Mouse (Mus musculus) spleen, adult 2 months (tissue): ENCODE measurements at regions not wholly inside any gene's neighbourhood (a gene's known extent, or its start where the extent isn't known, plus 50 kb on each side); places are given as distances from the start of the nearest gene placed in this dataset.

Experiments used
- CTCF ChIP-seq: fragments of 200-500 bp; IDR thresholded peaks from 2 replicates; pipeline ENCODE4 v1.5.1; 2011; ENCODE audit warnings: mild to moderate bottlenecking, inconsistent platforms; ENCODE audit not compliant: insufficient read depth, insufficient read length, insufficient replicate concordance; ENCODE audit errors: extremely low read depth
- POLR2A ChIP-seq: fragments of 200-500 bp; IDR thresholded peaks from 2 replicates; pipeline ENCODE4 v1.6.1; 2011; ENCODE audit warnings: low read depth, low read length, inconsistent platforms

DNA sequence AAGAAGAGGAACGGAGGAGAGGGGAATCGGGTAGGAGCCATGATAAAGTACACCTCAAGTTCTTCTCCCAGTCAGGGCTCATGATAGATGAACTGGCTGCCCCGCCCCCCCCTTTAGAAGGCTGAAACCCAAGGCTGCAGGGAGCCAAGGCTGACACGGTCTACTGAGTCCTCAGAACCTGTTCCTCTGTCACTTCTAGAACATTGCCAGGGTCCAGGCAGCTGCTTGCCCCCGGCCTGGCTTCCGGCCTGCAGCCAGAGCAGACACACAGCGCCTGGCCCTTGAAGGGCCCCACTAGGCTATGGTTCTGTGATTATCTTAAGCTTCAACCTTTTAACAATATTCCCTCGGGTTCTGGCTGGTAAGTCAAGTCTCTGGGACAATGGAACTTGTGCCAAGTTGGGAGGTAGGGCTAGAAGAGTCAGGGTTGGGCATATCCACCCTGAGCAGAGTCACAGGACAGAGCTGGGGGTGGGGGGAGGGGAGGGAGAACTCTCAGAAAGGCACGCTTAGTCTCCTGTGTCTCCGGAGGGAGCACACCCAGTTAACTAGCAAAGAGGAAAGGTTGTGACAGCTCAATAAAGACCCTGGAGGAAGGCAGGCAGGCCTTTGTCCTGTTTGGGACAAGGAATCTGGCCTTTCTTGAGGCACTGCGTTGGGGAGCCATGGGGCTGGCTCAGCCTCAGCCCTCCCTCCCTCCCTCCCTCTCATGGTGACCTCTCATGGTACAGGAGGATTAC lies 57.6 kb upstream of the Slc45a1 start:
- TF ChIP-seq POLR2A (no peak), CTCF (no peak)
